ENCODE assay signal across 11 mouse cellular contexts in genomic region chr19:32356166-32356565, GRCm38 (mm10). TPM values are rescaled to one million over a fixed set of nuclear protein-coding genes. Genes with fewer than 3 reads are reported as not detected.
DNase-seq lines count a peak whose midpoint lies in the region; ATAC-seq and TF ChIP-seq lines count a peak whose summit lies in the region.
"Had no signal": no experiment of that assay in that cellular context is flagged by ENCODE, and none has a peak within 500 bp of the region (broad histone marks: within the 10 kb centered on the region; RNA-seq: fewer than 3 reads in every experiment).

No protein-coding gene starts in this region.

- 90% methylated on average over 4 of the region's 4 CpGs for WGBS in midbrain, embryonic 11.5 days
- 84% methylated on average over 4 of the region's 4 CpGs for WGBS in midbrain, embryonic 10.5 days
- 55% methylated on average over 4 of the region's 4 CpGs for WGBS in stomach, postnatal 0 days

- no peak overlapping the region for H3K9ac ChIP-seq in midbrain, embryonic 11.5 days (ENCODE audit: low read length)
- no peak overlapping the region for H3K9ac ChIP-seq in stomach, postnatal 0 days (ENCODE audit: low read length)

- no peaks in the 10 kb centered on the region for H3K9me3 ChIP-seq in midbrain, embryonic 11.5 days (ENCODE audit: control insufficient read depth, low read length)
- no peaks in the 10 kb centered on the region for H3K9me3 ChIP-seq in midbrain, embryonic 10.5 days (replicated peaks)
- H3K9me3 ChIP-seq in stomach, postnatal 0 days (ENCODE audit: control insufficient read depth, low read length): no peaks in the 10 kb centered on the region

- DNase-seq in gastrocnemius, adult 2 months: peak; percentile 72
- no peak for DNase-seq in gastrocnemius, postnatal 10 days
- peak; percentile 61 for DNase-seq in midbrain, embryonic 11.5 days (ENCODE audit: low spot score, missing footprints)
- no peak for DNase-seq in midbrain, embryonic 10.5 days (ENCODE audit: low spot score)
- peak; percentile 11 for DNase-seq in stomach, postnatal 0 days (ENCODE audit: low spot score)
- no peak for DNase-seq in embryo, embryonic 10.5 days (ENCODE audit: low spot score)
- DNase-seq in embryo, embryonic 11 days: no peak
- DNase-seq: adrenal gland, adult 8-10 months; kidney, adult 11 months had no signal

- no peaks in the 10 kb centered on the region for H3K36me3 ChIP-seq in midbrain, embryonic 11.5 days (ENCODE audit: control insufficient read depth, insufficient read depth, low read length)
- H3K36me3 ChIP-seq in midbrain, embryonic 10.5 days: no peaks in the 10 kb centered on the region
- no peaks in the 10 kb centered on the region for H3K36me3 ChIP-seq in stomach, postnatal 0 days (ENCODE audit: control insufficient read depth, insufficient read depth, low read length)

- peak overlapping the region; percentile 87 for H3K27ac ChIP-seq in gastrocnemius, adult 2 months
- no peak overlapping the region for H3K27ac ChIP-seq in midbrain, embryonic 11.5 days (ENCODE audit: low read depth, low read length)
- H3K27ac ChIP-seq in midbrain, embryonic 10.5 days (replicated peaks): no peak overlapping the region
- H3K27ac ChIP-seq in embryonic fibroblast, embryonic 13.5 days (ENCODE audit: insufficient read depth, low read length): peak overlapping the region; percentile 25; the same call in 1 of the 2 replicates
- no peak overlapping the region; the same call in 1 of the 2 replicates for H3K27ac ChIP-seq in stomach, postnatal 0 days (replicated peaks)

- H3K4me3 ChIP-seq in gastrocnemius, adult 2 months: peak overlapping the region; percentile 26
- H3K4me3 ChIP-seq in midbrain, embryonic 11.5 days (ENCODE audit: low read depth, low read length): no peak overlapping the region
- no peak overlapping the region for H3K4me3 ChIP-seq in midbrain, embryonic 10.5 days
- H3K4me3 ChIP-seq in embryonic fibroblast, embryonic 13.5 days (ENCODE audit: insufficient read depth, low read length): no peak overlapping the region
- no peak overlapping the region for H3K4me3 ChIP-seq in stomach, postnatal 0 days (ENCODE audit: low read depth, low read length)
- H3K4me3 ChIP-seq: myocyte had no signal

- ATAC-seq in midbrain, embryonic 11.5 days (ENCODE audit: low FRiP score): no peak
- no peak for ATAC-seq in stomach, postnatal 0 days (ENCODE audit: low FRiP score, low TSS enrichment)

- TF ChIP-seq EP300 in stomach, postnatal 0 days (optimal IDR thresholded peaks at IDR 0.05): no peak

- no peak for TF ChIP-seq POLR2A in embryonic fibroblast, embryonic 13.5 days (IDR thresholded peaks at IDR 0.05; ENCODE audit: low read depth, low read length)

- H3K4me1 ChIP-seq in midbrain, embryonic 11.5 days (ENCODE audit: control insufficient read depth, insufficient read depth, low read length): peaks cover 4% of the 10 kb centered on the region; the same call in 1 of the 2 replicates
- H3K4me1 ChIP-seq in midbrain, embryonic 10.5 days: peaks cover 5% of the 10 kb centered on the region
- H3K4me1 ChIP-seq in embryonic fibroblast, embryonic 13.5 days (ENCODE audit: control insufficient read depth, insufficient read depth, low read length): peaks cover 5% of the 10 kb centered on the region
- no peaks in the 10 kb centered on the region for H3K4me1 ChIP-seq in stomach, postnatal 0 days (replicated peaks; ENCODE audit: control insufficient read depth, insufficient read depth)

- H3K27me3 ChIP-seq in midbrain, embryonic 11.5 days (ENCODE audit: control insufficient read depth, insufficient read depth, low read length): no peaks in the 10 kb centered on the region
- no peaks in the 10 kb centered on the region for H3K27me3 ChIP-seq in midbrain, embryonic 10.5 days (ENCODE audit: low read depth, poor library complexity, severe bottlenecking)
- no peaks in the 10 kb centered on the region for H3K27me3 ChIP-seq in stomach, postnatal 0 days (ENCODE audit: control insufficient read depth, insufficient read depth, low read length)

- no peak for TF ChIP-seq CTCF in gastrocnemius, adult 2 months (IDR thresholded peaks at IDR 0.05)
- TF ChIP-seq CTCF in embryonic fibroblast, embryonic 13.5 days (IDR thresholded peaks at IDR 0.05; ENCODE audit: borderline replicate concordance, insufficient read depth, low read length): no peak
- no peak for TF ChIP-seq CTCF in stomach, postnatal 0 days (IDR thresholded peaks at IDR 0.05; ENCODE audit: low read depth)

- intact Hi-C loops in gastrocnemius, adult 2 months (cut with DNase I): no loop called here

- H3K4me2 ChIP-seq in midbrain, embryonic 11.5 days: no peak overlapping the region
- H3K4me2 ChIP-seq in stomach, postnatal 0 days (replicated peaks; ENCODE audit: low read depth): no peak overlapping the region

RNA-seq across cellular contexts. Expression of gene Sgms1, which starts 33.3 kb away (rescaled TPM):
- total RNA-seq in gastrocnemius, adult 2 months (2021): 10 to 100 TPM; 53.8 to 62.8 TPM
- total RNA-seq in gastrocnemius, postnatal 10 days (2021): 10 to 100 TPM; 51.0 to 52.7 TPM
- polyA plus RNA-seq in midbrain, embryonic 11.5 days (2014; fragmentation: Nextera tagmentation; extraction: Ambion mirVana): 10.1 and 10.4 TPM in 2 replicates
- polyA plus RNA-seq in midbrain, embryonic 10.5 days (2016; fragmentation: Nextera tagmentation; extraction: Ambion mirVana): 13.1 and 14.6 TPM in 2 replicates
- 42.2 and 56.5 TPM in 2 replicates for polyA plus RNA-seq in embryonic fibroblast, embryonic 13.5 days (2011; ENCODE audit: insufficient read length, low read depth, missing spikeins)
- polyA plus RNA-seq in stomach, postnatal 0 days (2015; fragmentation: Nextera tagmentation; extraction: Ambion mirVana): 27.2 and 29.3 TPM in 2 replicates

Comparison
In these comparisons a context has a peak if more than half of its experiments do, and no peak if none do; other contexts are left out.
1. DNase-seq: peak in gastrocnemius, adult 2 months (single experiment), midbrain, embryonic 11.5 days (single experiment) and stomach, postnatal 0 days (single experiment); none in gastrocnemius, postnatal 10 days (single experiment), midbrain, embryonic 10.5 days (single experiment), embryo, embryonic 10.5 days (single experiment) and embryo, embryonic 11 days (single experiment).
2. H3K27ac ChIP-seq: peak in gastrocnemius, adult 2 months (single experiment) and embryonic fibroblast, embryonic 13.5 days (single experiment); none in midbrain, embryonic 11.5 days (single experiment), midbrain, embryonic 10.5 days (single experiment) and stomach, postnatal 0 days (single experiment).